Comparison of ENCODE assay signal across 22 mouse cellular contexts in genomic region chr16:58331087-58331486, GRCm38 (mm10).
DNase-seq lines count a peak whose midpoint lies in the region; ATAC-seq lines count a peak whose summit lies in the region.
"Had no signal": no experiment of that assay in that cellular context is flagged by ENCODE, and none has a peak within 500 bp of the region (broad histone marks: within the 10 kb centered on the region; RNA-seq: fewer than 3 reads in every experiment).

No protein-coding gene starts in this region.

- H3K27ac ChIP-seq in heart, embryonic 12.5 days (ENCODE audit: poor library complexity, severe bottlenecking), result no peak overlapping the region
- H3K27ac ChIP-seq: embryonic facial prominence, embryonic 13.5 days; hindbrain, embryonic 10.5 days; hindbrain, postnatal 0 days; kidney, postnatal 0 days; midbrain, embryonic 15.5 days had no signal

- peaks cover 7% of the 10 kb centered on the region for H3K9me3 ChIP-seq in heart, embryonic 12.5 days (replicated peaks)
- H3K9me3 ChIP-seq: embryonic facial prominence, embryonic 13.5 days; hindbrain, embryonic 10.5 days; midbrain, embryonic 15.5 days had no signal

- H3K36me3 ChIP-seq in heart, embryonic 12.5 days, result no peaks in the 10 kb centered on the region
- H3K36me3 ChIP-seq: embryonic facial prominence, embryonic 13.5 days; hindbrain, embryonic 10.5 days; midbrain, embryonic 15.5 days had no signal

- no peak overlapping the region for H3K4me3 ChIP-seq in heart, embryonic 12.5 days
- H3K4me3 ChIP-seq: embryonic facial prominence, embryonic 13.5 days; hindbrain, embryonic 10.5 days; megakaryocyte, embryonic 14.5 days; midbrain, embryonic 15.5 days; myocyte had no signal

- H3K4me1 ChIP-seq in heart, embryonic 12.5 days (replicated peaks), result no peaks in the 10 kb centered on the region
- H3K4me1 ChIP-seq: embryonic facial prominence, embryonic 13.5 days; hindbrain, embryonic 10.5 days; megakaryocyte, embryonic 14.5 days; midbrain, embryonic 15.5 days had no signal

- ATAC-seq in heart, embryonic 12.5 days (ENCODE audit: insufficient number of reproducible peaks, low FRiP score), result no peak
- ATAC-seq in cerebellum, adult (ENCODE audit: insufficient number of reproducible peaks, low FRiP score, low TSS enrichment), result no peak
- ATAC-seq: CD4-positive, CD25-positive, alpha-beta regulatory T cell, adult 4 months; forebrain, embryonic 14.5 days; hindbrain, postnatal 0 days; midbrain, embryonic 15.5 days had no signal

- no peak overlapping the region for H3K9ac ChIP-seq in heart, embryonic 12.5 days
- H3K9ac ChIP-seq: embryonic facial prominence, embryonic 13.5 days; midbrain, embryonic 15.5 days had no signal

- 50% methylated on average over 3 of the region's 3 CpGs for WGBS in heart, embryonic 12.5 days

- H3K27me3 ChIP-seq in heart, embryonic 12.5 days (replicated peaks), result no peaks in the 10 kb centered on the region
- H3K27me3 ChIP-seq: embryonic facial prominence, embryonic 13.5 days; megakaryocyte, embryonic 14.5 days; midbrain, embryonic 15.5 days had no signal

- DNase-seq in adrenal gland, adult 2 months, result peak; percentile 10
- no peak for DNase-seq in adrenal gland, adult 8-10 months
- peak; percentile 57 to 69 for DNase-seq in heart, adult 18-20 months
- DNase-seq in kidney, postnatal 10 days, result peak; percentile 23
- DNase-seq in kidney, adult 18-20 months, result no peak
- peak; percentile 16 to 38 for DNase-seq in kidney, postnatal 25 days
- DNase-seq: cerebellum, adult 11-12 months; cerebellum, postnatal 14 days; lung, adult 18-20 months; lung, postnatal 14 days; thymus, postnatal 14 days had no signal

- no peak overlapping the region for H3K4me2 ChIP-seq in heart, embryonic 12.5 days
- H3K4me2 ChIP-seq: embryonic facial prominence, embryonic 13.5 days; midbrain, embryonic 15.5 days had no signal

Comparison
In these comparisons a context has a peak if more than half of its experiments do, and no peak if none do; other contexts are left out.
1. DNase-seq: peak in adrenal gland, adult 2 months (single experiment), heart, adult 18-20 months (2 of 2), kidney, postnatal 10 days (single experiment) and kidney, postnatal 25 days (2 of 2); none in adrenal gland, adult 8-10 months (single experiment) and kidney, adult 18-20 months (single experiment).